Mouse (Mus musculus) thymus, postnatal 14 days (tissue): ENCODE measurements around the gene Coq8a.
A peak's percentile ranks its signal among the peaks of the same experiment; 100 is the strongest.

Experiments used
- DNase-seq: peaks from one replicate; pipeline ENCODE4 v3.0.0; 2021

The Coq8a gene

GRCm38 (mm10) chr1:180196508-180196907 lies 2.9 kb downstream of the Coq8a start:
- DNase-seq = no peak

- peak; percentile 98 for DNase-seq
Observed at GRCm38 (mm10) chr1:180195703-180196381, 3.6 kb downstream of the Coq8a start.

DNA sequence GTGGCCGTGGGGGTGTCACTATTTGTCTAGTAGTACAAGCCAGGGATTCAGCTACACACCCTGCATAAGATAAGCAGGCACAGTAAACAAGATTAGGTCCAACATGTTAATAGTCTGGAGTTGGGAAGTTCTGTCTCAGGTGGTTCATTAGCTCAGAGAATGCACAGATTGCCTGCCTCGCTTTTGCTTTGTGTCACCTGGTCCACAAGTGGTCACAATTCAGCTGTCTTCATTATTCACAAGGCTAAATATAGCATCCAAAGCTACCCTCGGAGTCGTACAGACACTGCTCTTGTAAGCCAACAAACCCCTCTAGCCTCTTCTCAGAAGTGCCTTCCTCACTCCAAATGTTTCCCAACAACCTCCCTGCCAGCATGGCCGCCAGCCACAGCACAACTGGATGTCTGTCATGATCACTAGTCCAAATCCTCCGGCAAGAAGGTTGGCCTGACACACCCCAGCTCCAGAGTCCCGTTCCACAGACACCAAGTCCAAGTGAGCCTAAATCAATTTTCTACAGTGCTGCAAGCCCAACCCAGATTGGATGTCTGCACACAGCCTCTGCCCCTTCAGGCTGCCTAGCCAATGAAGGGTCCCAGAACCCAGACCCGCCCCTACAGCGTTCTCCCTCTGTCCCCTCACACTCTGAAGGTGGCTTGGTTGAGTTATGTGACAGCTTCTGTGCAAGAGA lies 4.5 kb downstream of the Coq8a start:
- DNase-seq = peak; percentile 63

DNA sequence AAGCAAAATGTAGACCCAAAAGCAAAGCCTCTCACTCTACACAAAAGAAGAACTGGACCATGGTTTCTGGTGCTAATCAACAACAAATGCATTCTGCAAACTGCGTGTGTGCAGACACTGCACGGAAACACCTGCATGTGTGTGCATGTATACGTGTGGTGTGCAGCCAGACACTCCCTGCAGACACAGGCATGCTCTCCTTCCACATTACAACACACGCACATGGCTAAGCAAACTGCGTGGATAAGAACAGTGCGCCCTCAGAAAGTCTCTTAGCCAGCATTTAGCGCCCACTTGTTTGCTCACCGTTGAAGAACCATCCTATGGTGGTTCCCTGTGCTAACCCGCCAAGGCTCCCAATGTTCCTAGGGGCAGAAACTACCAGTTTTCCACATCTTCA lies 5.4 kb downstream of the Coq8a start:
- no peak for DNase-seq

- no peak for DNase-seq
Observed at GRCm38 (mm10) chr1:180193391-180193935, 5.9 kb downstream of the Coq8a start.

GRCm38 (mm10) chr1:180192866-180193265 lies 6.5 kb downstream of the Coq8a start:
- no peak for DNase-seq

DNA sequence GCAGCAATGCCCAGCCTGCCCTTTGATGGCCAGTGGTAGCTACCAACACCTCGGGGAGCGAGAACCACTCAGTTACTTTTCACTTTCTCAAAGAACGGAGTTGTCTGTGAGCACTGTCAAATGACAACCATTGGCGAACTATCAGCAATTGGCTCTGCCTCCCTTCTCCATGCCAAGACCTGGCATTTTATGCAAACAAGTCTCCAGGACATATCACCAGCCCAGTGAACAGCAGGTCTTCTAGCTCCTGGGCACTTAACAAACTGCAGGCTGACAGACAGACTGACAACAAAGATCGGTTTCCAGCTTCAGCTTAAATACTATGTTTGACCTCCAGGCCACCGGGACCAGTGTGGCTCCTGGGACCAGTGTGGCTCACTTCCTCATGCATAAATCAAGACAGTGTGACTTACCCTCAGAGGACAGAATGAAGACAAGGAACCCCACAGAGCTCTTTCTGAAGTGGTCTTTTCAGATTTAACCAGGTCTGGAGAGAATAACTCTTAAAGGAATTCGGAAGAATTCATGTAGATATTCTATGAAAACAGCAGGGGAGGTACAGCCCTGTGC lies 7.7 kb downstream of the Coq8a start:
- DNase-seq = no peak

DNA sequence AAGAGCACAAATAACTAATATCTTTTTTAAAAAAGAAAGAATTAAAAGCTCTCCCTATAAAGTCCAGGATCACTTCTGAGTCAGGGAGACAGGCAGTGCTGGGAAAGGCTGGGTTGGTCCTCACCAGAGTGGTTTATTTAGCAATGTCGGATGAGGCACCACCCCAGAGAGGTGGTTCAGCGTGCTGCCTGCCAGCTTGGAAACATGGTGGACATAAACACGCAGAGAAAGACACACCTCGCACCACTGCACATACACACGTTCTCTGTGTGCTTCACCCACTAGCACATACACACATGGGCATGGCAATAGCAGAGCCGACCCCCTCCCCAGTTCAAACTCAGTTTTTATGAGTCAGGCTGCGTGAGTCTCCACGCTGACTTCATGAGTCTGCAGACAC lies 8.3 kb downstream of the Coq8a start:
- no peak for DNase-seq

DNA sequence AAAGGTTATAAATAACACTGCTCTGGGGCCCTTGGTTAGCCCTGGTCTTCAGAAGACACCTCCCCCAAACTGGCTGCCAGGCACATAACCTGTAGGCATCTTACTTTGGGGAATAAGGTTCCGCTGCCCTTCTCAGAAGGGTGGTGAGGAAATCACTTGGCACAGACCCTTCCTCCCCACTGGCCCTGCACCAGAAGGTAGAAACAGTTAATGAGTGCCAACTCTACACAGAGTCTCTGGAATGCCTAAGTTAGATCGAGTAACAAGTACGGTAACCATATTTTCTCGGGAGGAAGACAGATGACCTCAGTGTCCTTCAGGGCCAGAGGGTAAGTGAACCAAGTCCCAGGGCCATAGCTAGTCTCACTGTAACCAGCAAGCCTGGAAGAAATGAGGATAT lies 10.5 kb downstream of the Coq8a start:
- no peak for DNase-seq

DNA sequence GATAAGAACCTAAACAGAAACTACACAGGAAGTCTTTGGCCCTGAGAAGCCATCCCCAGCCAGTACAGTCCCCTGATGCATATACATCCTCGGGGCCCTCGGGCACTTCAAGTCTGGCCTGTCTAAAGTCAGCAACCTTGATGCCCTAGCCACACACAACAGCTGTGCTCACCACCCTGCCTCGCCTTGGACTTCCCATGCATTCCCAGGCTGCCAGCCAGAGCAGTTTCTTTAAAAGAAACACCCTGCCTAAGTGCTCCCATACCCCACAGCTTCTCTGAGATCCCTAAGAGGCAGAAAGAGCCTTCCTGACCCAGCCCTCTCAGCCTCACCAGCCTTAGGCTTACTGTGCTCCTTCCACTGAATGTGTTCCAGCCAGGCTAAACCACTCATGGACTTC lies 13.0 kb downstream of the Coq8a start:
- DNase-seq = no peak

DNA sequence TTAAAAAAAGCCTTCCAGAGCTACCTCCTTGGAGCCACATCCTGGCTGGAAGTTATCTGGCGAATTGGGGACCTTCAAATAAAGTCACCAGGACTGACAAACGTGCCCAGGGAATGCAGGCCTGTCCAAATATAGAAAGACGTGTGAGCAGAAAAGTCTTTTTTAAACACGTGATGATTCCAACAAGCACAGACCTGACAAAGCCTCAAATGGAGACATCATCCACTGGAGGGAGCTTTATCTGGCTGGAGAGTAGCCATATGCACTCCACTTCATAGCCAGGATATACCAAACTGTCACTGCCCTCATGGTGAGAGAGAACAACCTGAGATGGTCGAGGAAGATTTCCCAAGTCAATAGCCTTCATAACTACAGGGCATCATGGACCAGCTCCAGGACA lies 13.5 kb downstream of the Coq8a start:
- DNase-seq = no peak

- DNase-seq = no peak
Observed at GRCm38 (mm10) chr1:180184768-180185167, 14.6 kb downstream of the Coq8a start.

GRCm38 (mm10) chr1:180183525-180184159 lies 15.8 kb downstream of the Coq8a start:
- DNase-seq = no peak

- DNase-seq = no peak
Observed at GRCm38 (mm10) chr1:180182731-180183130, 16.7 kb downstream of the Coq8a start.

DNA sequence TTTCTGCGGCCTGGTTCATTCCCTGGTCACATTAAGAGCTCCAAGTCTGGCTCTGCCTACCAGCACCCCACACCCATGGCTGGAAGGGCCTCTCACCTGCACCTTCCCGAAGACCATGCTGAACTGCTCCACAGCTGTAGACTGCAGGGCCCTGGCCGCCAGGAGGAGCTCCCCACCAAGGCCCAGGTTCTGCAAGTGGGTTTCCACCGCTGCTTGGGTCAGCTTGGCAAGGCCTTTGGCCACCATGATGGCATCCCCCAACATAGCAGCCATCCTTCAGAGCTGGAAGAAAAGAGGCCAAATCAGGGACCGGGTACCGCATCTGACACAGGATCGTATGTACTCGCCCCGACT lies 17.5 kb downstream of the Coq8a start:
- DNase-seq = no peak

DNA sequence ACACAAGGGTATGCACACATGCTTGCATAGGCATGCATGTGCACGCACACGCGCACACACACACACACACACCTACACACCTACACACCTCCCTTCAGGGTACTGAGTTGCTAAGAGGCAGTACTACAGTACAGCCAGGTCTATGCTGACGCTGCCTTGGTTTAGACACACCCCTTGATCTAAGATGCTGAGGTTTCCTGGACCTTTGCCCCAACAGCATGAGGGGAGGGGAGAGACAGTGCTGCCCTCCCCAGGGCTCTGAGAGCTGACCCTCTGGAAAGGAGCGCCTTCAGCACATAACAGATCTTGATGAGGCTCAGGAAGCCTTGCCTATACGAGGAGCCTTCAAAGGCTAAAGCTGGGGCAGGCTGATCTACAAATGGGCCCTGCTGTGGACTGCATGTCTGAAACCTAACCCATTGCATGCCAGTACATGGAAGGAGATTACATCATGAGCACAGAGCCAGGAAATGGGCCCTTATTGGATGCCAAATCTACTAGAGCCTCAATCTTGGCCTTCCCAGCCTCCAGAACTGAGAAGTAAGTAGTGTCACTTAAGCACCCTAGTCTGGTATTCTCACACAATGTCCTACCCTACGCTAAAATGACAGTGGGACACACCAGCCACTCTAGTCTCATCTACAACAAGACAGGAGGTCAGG lies 18.0 kb downstream of the Coq8a start:
- no peak for DNase-seq

DNA sequence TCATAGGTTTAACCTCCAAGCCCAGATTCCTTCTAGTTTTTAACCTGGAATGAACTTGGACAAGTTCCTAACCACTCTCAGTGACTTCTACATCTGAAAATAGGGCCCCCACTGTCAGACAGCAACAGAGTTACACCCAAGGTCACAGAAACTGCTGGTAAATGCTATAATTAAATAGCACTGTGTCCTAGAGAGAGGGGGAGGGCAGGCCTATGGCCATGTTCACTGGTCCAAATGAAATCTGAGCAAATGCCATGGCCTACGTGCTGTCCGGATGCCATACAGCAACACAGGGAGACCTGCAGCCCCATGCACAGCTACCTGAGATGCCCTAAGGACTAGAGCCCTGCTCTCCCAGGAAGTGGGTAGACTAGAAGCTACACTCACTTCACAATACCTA lies 19.6 kb downstream of the Coq8a start:
- no peak for DNase-seq

DNA sequence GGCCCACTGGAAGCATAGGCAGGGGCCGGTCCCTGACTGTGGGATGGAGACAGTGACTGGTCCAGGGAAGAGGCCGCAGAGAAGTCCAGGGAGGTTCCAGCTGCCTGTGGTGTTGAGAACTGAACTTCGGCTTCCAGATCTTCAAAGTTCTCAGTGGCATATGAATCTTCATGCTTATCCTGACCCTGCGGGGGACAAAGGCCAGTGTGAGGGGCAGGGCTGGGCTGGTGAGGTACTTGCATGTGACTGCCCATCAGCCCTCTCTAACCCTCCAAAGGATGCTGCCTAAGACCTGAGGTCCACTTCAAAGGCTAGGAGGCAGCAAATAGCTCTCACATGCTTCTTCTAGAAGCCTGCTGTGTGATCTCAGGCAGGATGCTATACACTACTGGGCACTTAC lies 20.3 kb downstream of the Coq8a start:
- DNase-seq = no peak

- DNase-seq = no peak
Observed at GRCm38 (mm10) chr1:180178340-180178739, 21.1 kb downstream of the Coq8a start.

- no peak for DNase-seq
Observed at GRCm38 (mm10) chr1:180176784-180177183, 22.6 kb downstream of the Coq8a start.

DNA sequence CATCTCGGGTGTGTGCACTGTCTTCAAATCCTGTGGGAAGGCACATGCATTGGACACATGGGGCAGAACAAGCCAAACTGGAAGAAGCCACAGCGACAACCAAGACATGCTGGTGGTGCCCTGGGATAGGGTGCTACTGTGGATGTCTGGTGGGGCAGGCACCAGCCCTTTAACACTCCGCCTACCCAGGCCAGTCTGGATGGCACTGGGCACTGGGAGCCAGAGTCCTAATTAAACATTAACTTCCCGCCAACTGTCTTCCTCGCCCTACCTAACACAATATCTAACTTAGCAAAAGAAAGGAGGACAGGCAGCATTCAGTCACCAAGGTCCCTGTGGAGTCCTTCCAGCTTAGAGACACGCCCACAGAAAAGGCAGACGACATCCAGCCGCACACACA lies 23.8 kb downstream of the Coq8a start:
- DNase-seq = no peak

GRCm38 (mm10) chr1:180175167-180175566 lies 24.2 kb downstream of the Coq8a start:
- DNase-seq = no peak

DNA sequence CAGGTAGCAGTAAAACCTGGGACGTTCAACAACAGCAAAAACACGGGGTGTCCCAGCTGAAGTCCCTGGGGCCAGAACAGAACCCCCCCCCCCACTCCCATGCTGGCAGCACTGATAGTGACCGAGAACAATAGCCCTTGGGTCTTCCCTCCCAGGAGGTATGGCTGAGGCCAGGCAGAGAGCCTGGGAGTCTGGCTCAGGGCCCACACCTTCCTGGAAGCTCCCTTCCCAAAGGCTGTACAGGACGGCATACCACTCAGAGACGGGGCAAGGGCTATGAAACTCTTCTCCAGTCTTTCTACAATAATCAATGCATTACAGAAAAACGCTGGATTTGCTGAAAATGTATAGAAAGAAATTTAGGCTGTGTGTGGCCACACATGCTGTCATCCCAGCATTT lies 24.7 kb downstream of the Coq8a start:
- no peak for DNase-seq
